Mouse (Mus musculus): ENCODE data around the gene Zfp110.

DNA sequence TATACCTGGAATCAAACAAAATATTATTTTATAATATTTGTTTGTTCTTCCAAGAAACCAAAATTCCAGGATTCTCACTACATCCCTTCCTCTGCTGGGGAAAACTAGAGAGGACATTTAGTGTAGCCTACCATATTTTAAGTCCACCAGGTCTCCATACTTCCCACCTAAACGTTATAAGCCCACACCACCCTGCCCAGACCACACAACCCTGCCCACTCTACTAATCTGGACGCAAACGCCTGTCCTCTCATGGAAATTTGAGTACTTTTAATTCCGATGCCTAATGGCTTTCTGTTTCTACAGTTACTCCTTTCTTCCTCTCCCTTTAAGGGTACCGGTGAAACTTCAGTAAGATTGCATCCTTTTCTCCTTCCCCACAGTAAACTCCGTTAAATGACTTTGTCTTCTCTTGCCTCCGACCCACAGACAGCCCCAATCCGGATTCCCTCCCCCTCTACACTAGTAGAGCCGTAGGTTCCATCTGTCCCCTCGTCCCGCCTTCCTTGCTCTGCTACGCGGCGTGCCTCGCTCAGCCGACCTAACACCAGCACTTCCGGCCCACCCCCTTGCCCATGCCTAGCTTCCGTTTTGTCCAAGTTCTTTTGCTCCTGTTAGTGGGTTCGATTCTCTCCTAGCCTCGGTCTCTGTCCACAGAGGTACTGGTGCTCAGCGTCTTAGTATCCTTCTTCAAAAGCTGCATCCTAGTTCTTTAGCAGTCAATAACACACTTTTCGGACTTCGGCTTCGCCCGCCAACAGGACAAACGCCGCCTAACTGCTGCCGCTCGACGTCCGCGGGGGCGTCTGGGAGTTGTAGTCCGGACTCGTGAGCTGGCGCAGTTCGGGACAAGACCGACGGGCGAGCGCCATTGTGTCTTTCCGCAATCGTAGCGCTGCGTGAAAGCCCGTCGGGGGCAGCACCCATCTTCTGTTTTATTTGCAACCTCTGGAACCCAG is at the start of gene Zfp110:
- no peak for TF ChIP-seq CTCF (IDR thresholded peaks at IDR 0.05; ENCODE audit: insufficient read depth, low read length)
- TF ChIP-seq POLR2A (IDR thresholded peaks at IDR 0.05; ENCODE audit: borderline replicate concordance, extremely low read depth, low read depth, low read length): peak; percentile 86; the same call in 1 of the 2 replicates

Measured in lung, adult 2 months (tissue).